25 mouse cellular contexts compared by ENCODE assay signal in the genomic region with DNA sequence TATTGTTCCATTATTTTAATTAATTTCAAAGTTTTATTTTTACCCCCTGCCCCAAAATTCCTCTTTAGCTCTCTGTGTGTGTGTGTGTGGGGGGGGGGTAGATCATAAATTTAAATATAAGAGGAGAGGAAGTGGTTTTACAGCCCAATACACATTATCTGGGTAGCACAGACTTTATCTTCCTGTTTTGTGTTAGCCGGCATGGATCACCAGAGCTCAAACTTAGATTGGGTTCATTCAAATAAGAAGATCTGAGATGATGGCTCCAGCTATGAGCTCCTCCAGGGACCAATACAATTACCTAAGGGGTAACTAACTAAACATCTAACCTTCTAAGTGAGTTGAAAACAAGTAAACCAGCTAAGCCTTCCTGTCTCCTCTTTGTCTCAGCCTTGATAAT.
DNase-seq lines count a peak whose midpoint lies in the region; ATAC-seq and TF ChIP-seq lines count a peak whose summit lies in the region.
"Had no signal": no experiment of that assay in that cellular context is flagged by ENCODE, and none has a peak within 500 bp of the region (broad histone marks: within the 10 kb centered on the region; RNA-seq: fewer than 3 reads in every experiment).

No protein-coding gene starts in this region.

- WGBS in cerebellum, adult 2 months, result 94% methylated on average over 1 of the region's 1 CpGs

- no peak for TF ChIP-seq POLR2A in cerebellum, adult 2 months (IDR thresholded peaks at IDR 0.05; ENCODE audit: borderline replicate concordance, insufficient read depth, low read length)

- H3K4me3 ChIP-seq in cerebellum, adult 2 months (replicated peaks; ENCODE audit: insufficient read depth, low read depth, low read length), result no peak overlapping the region
- H3K4me3 ChIP-seq: heart, embryonic 15.5 days; left cerebral cortex, adult 2 months; limb, embryonic 15.5 days; liver, embryonic 15.5 days; megakaryocyte, embryonic 14.5 days; neural tube, embryonic 12.5 days had no signal

- intact Hi-C loops in heart, postnatal 36 days (cut with DNase I), result no loop called here

- no peak overlapping the region for H3K27ac ChIP-seq in cerebellum, adult 2 months (ENCODE audit: insufficient read depth, low read length)
- H3K27ac ChIP-seq: heart, embryonic 15.5 days; left cerebral cortex, adult 2 months; limb, embryonic 15.5 days; liver, embryonic 15.5 days; neural tube, embryonic 12.5 days; stomach, postnatal 0 days had no signal

- no peaks in the 10 kb centered on the region for H3K27me3 ChIP-seq in cerebellum, adult 2 months (ENCODE audit: control insufficient read depth, insufficient read depth, low read length)
- H3K27me3 ChIP-seq: limb, embryonic 15.5 days; neural tube, embryonic 12.5 days had no signal

- no peak for TF ChIP-seq CTCF in cerebellum, adult 2 months (IDR thresholded peaks at IDR 0.05; ENCODE audit: borderline replicate concordance, insufficient read depth, low read depth, low read length)

- H3K4me1 ChIP-seq in cerebellum, adult 2 months (ENCODE audit: control insufficient read depth, insufficient read depth, low read length), result no peaks in the 10 kb centered on the region; the same call in 1 of the 2 replicates
- H3K4me1 ChIP-seq: heart, embryonic 15.5 days; limb, embryonic 15.5 days; liver, embryonic 15.5 days had no signal

- DNase-seq in heart, adult 11 months, result peak; percentile 28
- no peak for DNase-seq in heart, postnatal 36 days
- DNase-seq in 416B (ENCODE audit: low read depth), result peak; percentile 26
- no peak for DNase-seq in kidney, adult 11 months
- no peak for DNase-seq in thymus, postnatal 14 days
- DNase-seq in cerebellum, adult 2 months, result no peak
- DNase-seq: adrenal gland, postnatal 14 days; gastrocnemius, postnatal 25 days; heart, postnatal 4 days; kidney, adult 18-20 months; kidney, postnatal 4 days; left cerebral cortex, postnatal 4 days; midbrain, embryonic 14.5 days; retina, postnatal 1 day; right cerebral cortex, postnatal 25 days; thymus, adult 2 months had no signal

- ATAC-seq in activated CD4-positive, CD25-positive, alpha-beta regulatory T cell, adult 4 months, result peak; percentile 71
- ATAC-seq in megakaryocyte, adult 5-6 weeks (ENCODE audit: poor library complexity, severe bottlenecking), result peak; percentile 38

Comparison
In these comparisons a context has a peak if more than half of its experiments do, and no peak if none do; other contexts are left out.
1. DNase-seq: peak in heart, adult 11 months (single experiment) and 416B (single experiment); none in heart, postnatal 36 days (0 of 2), kidney, adult 11 months (single experiment), thymus, postnatal 14 days (single experiment) and cerebellum, adult 2 months (0 of 2).